Mouse (Mus musculus): ENCODE data around the gene Vmn1r3. TPM values are rescaled to one million over a fixed set of nuclear protein-coding genes. Genes with fewer than 3 reads are reported as not detected.
A peak's percentile ranks its signal among the peaks of the same experiment; 100 is the strongest.
"Not testable (repeated sequence)": the region's sequence is repeated elsewhere in the genome, so short reads cannot be mapped to it uniquely, and the experiment has no call there.

Gene Vmn1r3
- not detected in 2 replicates for polyA plus RNA-seq (2012; rRNA removed)

GRCm38 (mm10) chr4:3185258-3185657 is at the start of gene Vmn1r3:
Gene Vmn1r3 (minus strand): TSS chr4:3185358.
- H3K4me1 ChIP-seq (ENCODE audit: control insufficient read depth, insufficient read depth, low read length); H3K4me3 ChIP-seq (replicated peaks; ENCODE audit: extremely low read depth, low read depth, low read length); DNase-seq: not testable (repeated sequence)
- 78% methylated on average over 1 of the region's 1 CpGs for WGBS

- no peak overlapping the region for H3K4me3 ChIP-seq (replicated peaks; ENCODE audit: extremely low read depth, low read depth, low read length)
- TF ChIP-seq POLR2A (IDR thresholded peaks at IDR 0.05; ENCODE audit: borderline replicate concordance, extremely low read depth, low read depth, low read length) (no peak), CTCF (IDR thresholded peaks at IDR 0.05; ENCODE audit: insufficient read depth, low read length) (no peak)
- no peaks in the 10 kb centered on the region for H3K4me1 ChIP-seq (ENCODE audit: control insufficient read depth, insufficient read depth, low read length)
- no peak for DNase-seq
- WGBS: 62% methylated on average over 6 of the region's 6 CpGs
These were observed 46.9 kb upstream of the Vmn1r3 start for GRCm38 (mm10) chr4:3232053-3232452.

- no peak overlapping the region for H3K4me3 ChIP-seq (replicated peaks; ENCODE audit: extremely low read depth, low read depth, low read length)
- WGBS: 5% methylated on average over 43 of the region's 48 CpGs
- no peaks in the 10 kb centered on the region for H3K4me1 ChIP-seq (ENCODE audit: control insufficient read depth, insufficient read depth, low read length)
- TF ChIP-seq POLR2A (IDR thresholded peaks at IDR 0.05; ENCODE audit: borderline replicate concordance, extremely low read depth, low read depth, low read length) (no peak), CTCF (IDR thresholded peaks at IDR 0.05; ENCODE audit: insufficient read depth, low read length) (no peak)
- DNase-seq: peak; percentile 32
These were observed 45.9 kb upstream of the Vmn1r3 start for GRCm38 (mm10) chr4:3230908-3231684.

GRCm38 (mm10) chr4:3229532-3229931 is 44.4 kb upstream of the Vmn1r3 start:
- WGBS: 60% methylated on average over 4 of the region's 4 CpGs
- Histone ChIP-seq H3K4me1 (ENCODE audit: control insufficient read depth, insufficient read depth, low read length) (no peaks in the 10 kb centered on the region), H3K4me3 (replicated peaks; ENCODE audit: extremely low read depth, low read depth, low read length) (no peak overlapping the region)
- TF ChIP-seq POLR2A (IDR thresholded peaks at IDR 0.05; ENCODE audit: borderline replicate concordance, extremely low read depth, low read depth, low read length) (no peak), CTCF (IDR thresholded peaks at IDR 0.05; ENCODE audit: insufficient read depth, low read length) (no peak)
- no peak for DNase-seq

- Histone ChIP-seq H3K4me1 (ENCODE audit: control insufficient read depth, insufficient read depth, low read length) (no peaks in the 10 kb centered on the region), H3K4me3 (replicated peaks; ENCODE audit: extremely low read depth, low read depth, low read length) (no peak overlapping the region)
- no peak for TF ChIP-seq CTCF (IDR thresholded peaks at IDR 0.05; ENCODE audit: insufficient read depth, low read length)
- no peak for TF ChIP-seq POLR2A (IDR thresholded peaks at IDR 0.05; ENCODE audit: borderline replicate concordance, extremely low read depth, low read depth, low read length)
- no peak for DNase-seq
- WGBS: 61% methylated on average over 4 of the region's 4 CpGs
These were observed 43.3 kb upstream of the Vmn1r3 start for GRCm38 (mm10) chr4:3228476-3228875.

GRCm38 (mm10) chr4:3227751-3228150 is 42.6 kb upstream of the Vmn1r3 start:
- TF ChIP-seq CTCF (IDR thresholded peaks at IDR 0.05; ENCODE audit: insufficient read depth, low read length) (no peak), POLR2A (IDR thresholded peaks at IDR 0.05; ENCODE audit: borderline replicate concordance, extremely low read depth, low read depth, low read length) (no peak)
- Histone ChIP-seq H3K4me1 (ENCODE audit: control insufficient read depth, insufficient read depth, low read length) (no peaks in the 10 kb centered on the region), H3K4me3 (replicated peaks; ENCODE audit: extremely low read depth, low read depth, low read length) (no peak overlapping the region)
- WGBS: 62% methylated on average over 5 of the region's 5 CpGs
- DNase-seq: no peak

- 64% methylated on average over 3 of the region's 3 CpGs for WGBS
- Histone ChIP-seq H3K4me1 (ENCODE audit: control insufficient read depth, insufficient read depth, low read length) (no peaks in the 10 kb centered on the region), H3K4me3 (replicated peaks; ENCODE audit: extremely low read depth, low read depth, low read length) (no peak overlapping the region)
- no peak for DNase-seq
- TF ChIP-seq CTCF (IDR thresholded peaks at IDR 0.05; ENCODE audit: insufficient read depth, low read length): no peak
- no peak for TF ChIP-seq POLR2A (IDR thresholded peaks at IDR 0.05; ENCODE audit: borderline replicate concordance, extremely low read depth, low read depth, low read length)
These were observed 41.3 kb upstream of the Vmn1r3 start for GRCm38 (mm10) chr4:3226488-3226887.

GRCm38 (mm10) chr4:3225416-3225815 is 40.3 kb upstream of the Vmn1r3 start:
- DNase-seq; H3K4me3 ChIP-seq (replicated peaks; ENCODE audit: extremely low read depth, low read depth, low read length); H3K4me1 ChIP-seq (ENCODE audit: control insufficient read depth, insufficient read depth, low read length): not testable (repeated sequence)
- WGBS: 52% methylated on average over 3 of the region's 3 CpGs

- H3K4me3 ChIP-seq (replicated peaks; ENCODE audit: extremely low read depth, low read depth, low read length); H3K4me1 ChIP-seq (ENCODE audit: control insufficient read depth, insufficient read depth, low read length); DNase-seq: not testable (repeated sequence)
- 47% methylated on average over 3 of the region's 3 CpGs for WGBS
These were observed 39.7 kb upstream of the Vmn1r3 start for GRCm38 (mm10) chr4:3224848-3225247.

GRCm38 (mm10) chr4:3223483-3224209 is 38.5 kb upstream of the Vmn1r3 start:
- 72% methylated on average over 6 of the region's 9 CpGs for WGBS
- DNase-seq; H3K4me3 ChIP-seq (replicated peaks; ENCODE audit: extremely low read depth, low read depth, low read length); H3K4me1 ChIP-seq (ENCODE audit: control insufficient read depth, insufficient read depth, low read length): not testable (repeated sequence)

- 60% methylated on average over 2 of the region's 2 CpGs for WGBS
- H3K4me1 ChIP-seq (ENCODE audit: control insufficient read depth, insufficient read depth, low read length); DNase-seq; H3K4me3 ChIP-seq (replicated peaks; ENCODE audit: extremely low read depth, low read depth, low read length): not testable (repeated sequence)
These were observed 31.2 kb upstream of the Vmn1r3 start for GRCm38 (mm10) chr4:3216382-3216781.

GRCm38 (mm10) chr4:3213349-3213748 is 28.2 kb upstream of the Vmn1r3 start:
- WGBS: 65% methylated on average over 4 of the region's 4 CpGs
- not testable (repeated sequence) for H3K4me3 ChIP-seq (replicated peaks; ENCODE audit: extremely low read depth, low read depth, low read length); DNase-seq; H3K4me1 ChIP-seq (ENCODE audit: control insufficient read depth, insufficient read depth, low read length)

- WGBS: 33% methylated on average over 1 of the region's 1 CpGs
- not testable (repeated sequence) for H3K4me3 ChIP-seq (replicated peaks; ENCODE audit: extremely low read depth, low read depth, low read length); H3K4me1 ChIP-seq (ENCODE audit: control insufficient read depth, insufficient read depth, low read length); DNase-seq
These were observed 24.6 kb upstream of the Vmn1r3 start for GRCm38 (mm10) chr4:3209643-3210217.

All from lung, adult 2 months (tissue).